Mouse (Mus musculus) forebrain, postnatal 0 days (tissue): ENCODE data around the gene Cpne8. TPM values are rescaled to one million over a fixed set of nuclear protein-coding genes. Genes with fewer than 3 reads are reported as not detected.

ENCODE experiments used
- ATAC-seq: fragments of 200-750 bp; cut with Nextera tagmentation; 2 replicates; pipeline ENCODE4 v1.8.0; 2017; ENCODE audit warnings: mild to moderate bottlenecking, moderate library complexity
- DNase-seq: peaks from one replicate; pipeline ENCODE4 v3.0.0-alpha.2; 2015
- H3K27ac ChIP-seq: fragments of 300-500 bp; sonication (generic); 2 replicates; pipeline ENCODE4 v1.5.1; 2014; ENCODE audit warnings: low read depth, mild to moderate bottlenecking, antibody characterized with exemption, low read length, moderate library complexity, mixed read lengths
- H3K27me3 ChIP-seq: fragments of 300-500 bp; sonication (generic); 2 replicates; pipeline ENCODE4 v1.6.1; 2014; ENCODE audit warnings: mild to moderate bottlenecking, low read length, mixed read lengths; ENCODE audit not compliant: insufficient read depth
- H3K36me3 ChIP-seq: fragments of 300-500 bp; sonication (generic); 2 replicates; pipeline ENCODE4 v1.6.1; 2014; ENCODE audit warnings: mild to moderate bottlenecking, moderate library complexity; ENCODE audit not compliant: insufficient read depth
- H3K4me1 ChIP-seq: fragments of 300-500 bp; sonication (generic); 2 replicates; pipeline ENCODE4 v1.6.1; 2014; ENCODE audit warnings: antibody characterized with exemption; ENCODE audit not compliant: insufficient read depth
- H3K4me2 ChIP-seq: fragments of 300-500 bp; sonication (generic); 2 replicates; pipeline ENCODE4 v1.6.1; 2014; ENCODE audit warnings: low read depth, mild to moderate bottlenecking, moderate library complexity
- H3K4me3 ChIP-seq: fragments of 300-500 bp; sonication (generic); 2 replicates; pipeline ENCODE4 v1.5.1; 2014; ENCODE audit warnings: low read depth, low read length, mixed read lengths
- H3K9ac ChIP-seq: fragments of 300-500 bp; sonication (generic); 2 replicates; pipeline ENCODE4 v1.6.1; 2014; ENCODE audit warnings: mild to moderate bottlenecking
- H3K9me3 ChIP-seq: fragments of 300-500 bp; sonication (generic); 2 replicates; pipeline ENCODE4 v1.6.1; 2016; ENCODE audit warnings: low read length
- CTCF ChIP-seq: sonication (generic); IDR thresholded peaks from 2 replicates; pipeline ENCODE4 v1.5.1; 2016; ENCODE audit warnings: antibody characterized with exemption, control low read depth, low read depth
- WGBS: fragments of 180-500 bp; shearing (Covaris S2); extraction: QIAGEN DNeasy Blood & Tissue Kit; methylation state at CpG from one replicate; pipeline ENCODE4 v1.1.7; 2014; 5-methylcytosine and 5-hydroxymethylcytosine counted together
- polyA plus RNA-seq: library from polyadenylated mRNA; unstranded; fragments of >200 nt; fragmentation: Nextera tagmentation; extraction: Ambion mirVana; gene quantifications from 2 replicates; pipeline ENCODE4 v1.2.1, GENCODE M21; 2015
- total RNA-seq: library from RNA; depleted of rRNA; stranded (reverse); fragments of >200 nt; gene quantifications from 2 replicates; pipeline ENCODE4 v1.2.3, GENCODE M21; 2014

Cpne8 gene
- total and polyA plus RNA-seq, 2 experiments from 2014 or later = 22.3 to 24.4 TPM

- H3K9ac ChIP-seq = no peak overlapping the region
- no peaks in the 10 kb centered on the region for H3K9me3 ChIP-seq
- no peaks in the 10 kb centered on the region for H3K27me3 ChIP-seq
- H3K4me1 ChIP-seq = no peaks in the 10 kb centered on the region
- DNase-seq = no peak
- no peak for TF ChIP-seq CTCF
- H3K36me3 ChIP-seq = no peaks in the 10 kb centered on the region
- no peak overlapping the region for H3K4me2 ChIP-seq
- ATAC-seq = peak; percentile 54; the same call in 1 of the 2 replicates
- no peak overlapping the region for H3K4me3 ChIP-seq
- 28% methylated on average over 6 of the region's 6 CpGs for WGBS
- H3K27ac ChIP-seq = no peak overlapping the region
These were observed 81.3 kb downstream of the Cpne8 start for GRCm38 (mm10) chr15:90597715-90598497.

- TF ChIP-seq CTCF = no peak
- no peaks in the 10 kb centered on the region for H3K27me3 ChIP-seq
- H3K4me2 ChIP-seq = no peak overlapping the region
- H3K9me3 ChIP-seq = no peaks in the 10 kb centered on the region
- H3K4me3 ChIP-seq = no peak overlapping the region
- WGBS = 79% methylated on average over 2 of the region's 2 CpGs
- H3K9ac ChIP-seq = no peak overlapping the region
- ATAC-seq (no peak), DNase-seq (no peak)
- no peaks in the 10 kb centered on the region for H3K36me3 ChIP-seq
- no peak overlapping the region for H3K27ac ChIP-seq
- no peaks in the 10 kb centered on the region for H3K4me1 ChIP-seq
These were observed 83.6 kb downstream of the Cpne8 start for GRCm38 (mm10) chr15:90595592-90595991.

- Histone ChIP-seq H3K9ac (no peak overlapping the region), H3K27ac (no peak overlapping the region), H3K4me3 (no peak overlapping the region), H3K9me3 (no peaks in the 10 kb centered on the region), H3K4me2 (no peak overlapping the region), H3K4me1 (no peaks in the 10 kb centered on the region), H3K36me3 (no peaks in the 10 kb centered on the region), H3K27me3 (no peaks in the 10 kb centered on the region)
- WGBS = 91% methylated on average over 7 of the region's 7 CpGs
- DNase-seq (no peak), ATAC-seq (no peak)
- no peak for TF ChIP-seq CTCF
These were observed 89.6 kb downstream of the Cpne8 start for GRCm38 (mm10) chr15:90589587-90589986.

- H3K27ac ChIP-seq = no peak overlapping the region
- no peak overlapping the region for H3K4me3 ChIP-seq
- no peak overlapping the region for H3K4me2 ChIP-seq
- no peak for TF ChIP-seq CTCF
- no peaks in the 10 kb centered on the region for H3K36me3 ChIP-seq
- H3K4me1 ChIP-seq = no peaks in the 10 kb centered on the region
- H3K9ac ChIP-seq = no peak overlapping the region
- DNase-seq (no peak), ATAC-seq (no peak)
- WGBS = 93% methylated on average over 3 of the region's 3 CpGs
- no peaks in the 10 kb centered on the region for H3K9me3 ChIP-seq
- H3K27me3 ChIP-seq = no peaks in the 10 kb centered on the region
These were observed 101.8 kb downstream of the Cpne8 start for GRCm38 (mm10) chr15:90577402-90577801.

- H3K4me2 ChIP-seq = no peak overlapping the region
- no peaks in the 10 kb centered on the region for H3K4me1 ChIP-seq
- DNase-seq (no peak), ATAC-seq (no peak)
- no peak for TF ChIP-seq CTCF
- WGBS = 92% methylated on average over 4 of the region's 4 CpGs
- H3K9ac ChIP-seq = no peak overlapping the region
- H3K9me3 ChIP-seq = no peaks in the 10 kb centered on the region
- no peaks in the 10 kb centered on the region for H3K27me3 ChIP-seq
- H3K36me3 ChIP-seq = no peaks in the 10 kb centered on the region
- H3K4me3 ChIP-seq = no peak overlapping the region
- H3K27ac ChIP-seq = no peak overlapping the region
These were observed 110.0 kb downstream of the Cpne8 start for GRCm38 (mm10) chr15:90569246-90569645.

GRCm38 (mm10) chr15:90568050-90568449 lies 111.2 kb downstream of the Cpne8 start:
- no peaks in the 10 kb centered on the region for H3K36me3 ChIP-seq
- H3K4me3 ChIP-seq = no peak overlapping the region
- WGBS = 88% methylated on average over 4 of the region's 4 CpGs
- H3K27ac ChIP-seq = no peak overlapping the region
- no peak for TF ChIP-seq CTCF
- H3K9me3 ChIP-seq = no peaks in the 10 kb centered on the region
- DNase-seq = no peak
- H3K4me2 ChIP-seq = no peak overlapping the region
- no peak for ATAC-seq
- no peaks in the 10 kb centered on the region for H3K27me3 ChIP-seq
- H3K9ac ChIP-seq = no peak overlapping the region
- no peaks in the 10 kb centered on the region for H3K4me1 ChIP-seq

- Histone ChIP-seq H3K9me3 (no peaks in the 10 kb centered on the region), H3K4me1 (no peaks in the 10 kb centered on the region), H3K27me3 (no peaks in the 10 kb centered on the region), H3K36me3 (no peaks in the 10 kb centered on the region), H3K4me3 (no peak overlapping the region), H3K4me2 (no peak overlapping the region), H3K9ac (no peak overlapping the region), H3K27ac (no peak overlapping the region)
- DNase-seq = no peak
- no peak for ATAC-seq
- no peak for TF ChIP-seq CTCF
- 73% methylated on average over 3 of the region's 3 CpGs for WGBS
These were observed 115.2 kb downstream of the Cpne8 start for GRCm38 (mm10) chr15:90563996-90564395.
